Mouse (Mus musculus) heart, adult 2 months (tissue): ENCODE measurements at regions not wholly inside any gene's neighbourhood (a gene's known extent, or its start where the extent isn't known, plus 50 kb on each side); places are given as distances from the start of the nearest gene placed in this dataset.

Experiments
- CTCF ChIP-seq: fragments of 200-600 bp; IDR thresholded peaks from 2 replicates; pipeline ENCODE4 v1.8.1; 2022; ENCODE audit warnings: antibody characterized with exemption, mild to moderate bottlenecking, moderate library complexity
- EP300 ChIP-seq: fragments of 200-500 bp; IDR thresholded peaks from 2 replicates; pipeline ENCODE4 v1.6.1; 2011; ENCODE audit warnings: low read depth, low read length, control low read depth; ENCODE audit not compliant: insufficient read depth

GRCm38 (mm10) chr10:100716084-100716667 lies 125.9 kb downstream of the 1700017N19Rik start:
- TF ChIP-seq CTCF (no peak), EP300 (no peak)
